Mouse (Mus musculus) heart, postnatal 0 days (tissue): ENCODE results near the gene Mgat3.

Experiments
- CTCF ChIP-seq: IDR thresholded peaks from 2 replicates; pipeline ENCODE4 v1.5.1; 2016; ENCODE audit warnings: antibody characterized with exemption, control low read depth, low read depth
- EP300 ChIP-seq: IDR thresholded peaks from 2 replicates; pipeline ENCODE4 v1.6.1; 2016; ENCODE audit warnings: antibody characterized with exemption, low read depth

DNA sequence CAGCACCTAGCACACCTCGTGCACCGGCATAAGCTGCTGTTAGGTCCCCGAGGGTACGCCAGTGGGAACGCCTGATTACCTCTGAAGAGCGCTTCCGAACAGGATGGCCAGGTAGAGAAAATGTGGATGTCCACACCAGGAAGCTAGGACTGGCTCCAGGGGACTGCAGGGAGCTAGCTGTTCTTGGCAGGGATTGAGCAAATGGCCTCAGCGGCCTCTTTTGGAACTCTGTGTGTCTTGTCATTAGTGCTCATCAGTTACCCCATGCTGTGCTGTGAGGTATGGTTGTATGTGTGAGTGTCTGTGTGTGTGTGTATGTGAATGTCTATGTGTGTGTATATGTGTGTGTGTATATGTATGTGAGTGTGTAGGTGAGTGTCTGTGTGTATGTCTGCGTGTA, 1.8 kb downstream of the Mgat3 start:
- TF ChIP-seq CTCF (no peak), EP300 (no peak)
